Mouse (Mus musculus) midbrain, embryonic 10.5 days (tissue): ENCODE data around the gene Olfr419. TPM values are rescaled to one million over a fixed set of nuclear protein-coding genes. Genes with fewer than 3 reads are reported as not detected.

Experiments
- polyA plus RNA-seq: library from polyadenylated mRNA; unstranded; fragments of >200 nt; fragmentation: Nextera tagmentation; extraction: Ambion mirVana; gene quantifications from 2 replicates; pipeline ENCODE4 v1.2.1, GENCODE M21; 2016

Gene Olfr419
- polyA plus RNA-seq, 1 experiment from 2014 or later: not detected

Other genes starting within 250 kb of the Olfr419 start
- 0.19 TPM in 1 of 2 replicates, not detected in the other for gene Ifi205, start 220.3 kb downstream of the Olfr419 start, polyA plus RNA-seq
- gene Olfr433, start 211.4 kb downstream of the Olfr419 start, polyA plus RNA-seq: not detected in 2 replicates
- not detected in 2 replicates for gene Olfr432, start 202.9 kb downstream of the Olfr419 start, polyA plus RNA-seq
- not detected in 2 replicates for gene Olfr430, start 185.5 kb downstream of the Olfr419 start, polyA plus RNA-seq
- gene Olfr429, start 167.7 kb downstream of the Olfr419 start, polyA plus RNA-seq: not detected in 2 replicates
- not detected in 2 replicates for gene Olfr427, start 155.2 kb downstream of the Olfr419 start, polyA plus RNA-seq
- not detected in 2 replicates for gene Olfr231, start 130.9 kb downstream of the Olfr419 start, polyA plus RNA-seq
- not detected in 2 replicates for gene Olfr424, start 120.5 kb downstream of the Olfr419 start, polyA plus RNA-seq
- not detected in 2 replicates for gene Olfr420, start 96.4 kb downstream of the Olfr419 start, polyA plus RNA-seq
- gene Spta1, start 79.3 kb downstream of the Olfr419 start, polyA plus RNA-seq: 1.4 TPM in 2 replicates
- not detected in 2 replicates for gene Mptx1, start 78.5 kb upstream of the Olfr419 start, polyA plus RNA-seq
- gene Olfr417, start 113.1 kb upstream of the Olfr419 start, polyA plus RNA-seq: not detected in 2 replicates
- not detected in 2 replicates for gene Olfr248, start 139.0 kb upstream of the Olfr419 start, polyA plus RNA-seq
- gene Olfr414, start 172.0 kb upstream of the Olfr419 start, polyA plus RNA-seq: not detected in 2 replicates
- not detected in 2 replicates for gene Olfr220, start 190.0 kb upstream of the Olfr419 start, polyA plus RNA-seq
- 5.6 and 7.3 TPM in 2 replicates for gene Fmn2, start 249.8 kb upstream of the Olfr419 start, polyA plus RNA-seq